Mouse (Mus musculus): ENCODE measurements around the gene Ppp1r12b.

Ppp1r12b gene

GRCm38 (mm10) chr1:134955637-134956176 is at the start of gene Ppp1r12b:
Ppp1r12b (minus strand) TSS chr1:134955942.
- DNase-seq (ENCODE audit: low read depth): peak; percentile 86

GRCm38 (mm10) chr1:135003346-135003745 is 47.6 kb upstream of the Ppp1r12b start:
- DNase-seq (ENCODE audit: low read depth): no peak

GRCm38 (mm10) chr1:135000527-135000926 is 44.8 kb upstream of the Ppp1r12b start:
- no peak for DNase-seq (ENCODE audit: low read depth)

GRCm38 (mm10) chr1:134998231-134998630 is 42.5 kb upstream of the Ppp1r12b start:
- DNase-seq (ENCODE audit: low read depth): no peak

DNA sequence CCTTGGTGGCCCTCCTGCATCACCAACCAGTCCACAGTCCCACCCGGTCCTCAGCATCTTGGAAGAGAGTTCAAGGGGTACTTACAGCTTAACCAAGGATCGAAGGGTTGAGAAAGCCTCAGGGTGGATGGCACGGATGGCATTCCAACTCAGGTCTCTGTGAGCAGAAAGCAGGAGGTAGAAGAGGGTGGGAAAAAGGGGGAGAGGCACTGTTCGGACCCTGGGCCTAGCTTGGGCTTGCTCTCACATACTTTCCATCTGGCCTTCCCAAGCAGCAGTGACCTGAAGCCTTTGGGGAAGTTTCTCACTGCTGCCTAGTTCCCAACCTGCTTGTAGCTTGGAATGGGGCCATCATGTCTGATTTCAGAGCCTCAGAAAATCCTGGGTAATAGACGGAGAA is 41.8 kb upstream of the Ppp1r12b start:
- no peak for DNase-seq (ENCODE audit: low read depth)

DNA sequence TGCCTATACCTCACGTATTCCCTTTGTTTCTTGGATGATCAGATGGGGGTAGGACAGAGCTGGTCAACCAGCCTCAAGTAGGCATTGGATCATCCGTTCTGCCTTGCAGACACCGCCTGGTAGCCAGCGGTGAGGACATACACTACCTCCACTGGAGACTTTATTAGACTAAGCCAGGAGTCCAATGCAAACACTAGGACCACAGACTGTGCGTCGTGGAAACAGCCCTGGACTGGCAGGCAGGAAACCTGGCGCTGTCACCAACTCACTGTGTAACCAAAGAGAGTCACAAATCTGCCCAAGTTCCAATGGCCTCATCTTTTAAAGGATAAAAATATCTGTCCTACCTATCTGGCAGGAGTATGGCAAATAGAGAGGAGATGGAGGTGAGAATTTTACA is 40.7 kb upstream of the Ppp1r12b start:
- DNase-seq (ENCODE audit: low read depth): no peak

- no peak for DNase-seq (ENCODE audit: low read depth)
These were observed 40.2 kb upstream of the Ppp1r12b start for GRCm38 (mm10) chr1:134995954-134996353.

DNA sequence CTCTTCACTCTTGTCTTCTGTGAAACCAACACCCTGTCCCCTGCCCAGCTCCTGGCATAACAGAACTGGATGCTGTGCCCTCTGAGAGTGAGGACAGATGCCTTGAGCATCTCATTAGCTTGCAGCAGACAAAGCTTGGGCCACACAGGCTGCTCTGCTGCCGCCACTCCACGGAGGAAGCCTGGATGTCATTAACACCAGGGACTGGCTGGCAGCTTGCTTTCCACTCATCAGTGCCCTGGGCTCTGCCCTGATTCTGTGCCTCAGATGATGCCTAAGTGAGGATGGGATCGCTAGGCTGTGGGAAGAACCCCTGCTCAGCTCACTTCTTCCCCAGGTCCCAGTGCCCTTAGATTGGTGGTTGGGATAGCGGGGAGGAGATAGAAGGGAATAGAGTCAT is 39.7 kb upstream of the Ppp1r12b start:
- DNase-seq (ENCODE audit: low read depth): no peak

DNA sequence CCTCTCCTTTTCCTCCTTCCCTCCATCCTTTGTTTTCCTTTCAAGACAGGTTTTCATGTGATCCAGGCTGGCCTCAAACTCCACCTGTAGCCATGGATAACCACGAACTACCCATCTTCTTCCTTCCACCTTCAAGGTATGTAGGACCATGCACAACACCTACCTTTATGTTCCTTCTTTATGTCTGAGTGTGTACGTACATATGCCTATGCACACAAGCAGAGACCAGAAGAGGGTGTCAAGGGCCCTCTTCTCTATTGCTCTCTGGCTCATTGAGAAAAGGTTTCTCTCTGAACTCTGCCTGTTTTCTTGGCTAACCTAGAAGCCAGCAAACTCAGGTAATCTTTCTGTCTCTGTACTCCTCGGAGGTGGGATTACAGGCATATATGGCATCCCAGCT is 39.0 kb upstream of the Ppp1r12b start:
- no peak for DNase-seq (ENCODE audit: low read depth)

DNA sequence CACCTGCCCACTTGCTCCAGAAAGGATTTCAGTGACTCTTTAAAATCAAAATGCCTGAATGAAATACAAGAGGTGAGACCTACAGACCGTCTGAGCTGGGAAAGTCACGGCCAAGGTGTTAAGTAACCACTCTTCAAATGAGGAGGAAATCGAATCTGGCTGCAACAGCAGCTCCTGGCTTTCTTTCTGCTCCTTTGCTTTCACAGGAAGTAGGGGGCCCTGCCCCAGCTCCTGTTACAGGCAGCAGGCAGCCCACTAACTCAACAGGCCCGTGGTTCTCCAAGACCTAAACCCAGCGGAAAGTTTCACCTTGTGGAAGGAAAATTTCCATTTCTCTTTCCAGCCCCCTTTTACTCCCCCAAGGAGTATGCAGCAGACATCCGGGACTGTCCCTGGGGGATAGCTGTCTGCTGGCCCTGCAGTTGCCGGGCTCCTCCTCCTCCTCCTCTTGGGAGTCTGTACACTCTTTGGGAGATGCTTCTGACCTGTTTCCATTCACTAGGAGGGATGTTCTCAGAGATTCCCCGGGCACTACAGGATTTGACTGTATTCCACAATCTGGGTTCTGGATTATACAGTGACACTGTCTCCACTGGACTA is 36.4 kb upstream of the Ppp1r12b start:
- DNase-seq (ENCODE audit: low read depth): no peak

DNA sequence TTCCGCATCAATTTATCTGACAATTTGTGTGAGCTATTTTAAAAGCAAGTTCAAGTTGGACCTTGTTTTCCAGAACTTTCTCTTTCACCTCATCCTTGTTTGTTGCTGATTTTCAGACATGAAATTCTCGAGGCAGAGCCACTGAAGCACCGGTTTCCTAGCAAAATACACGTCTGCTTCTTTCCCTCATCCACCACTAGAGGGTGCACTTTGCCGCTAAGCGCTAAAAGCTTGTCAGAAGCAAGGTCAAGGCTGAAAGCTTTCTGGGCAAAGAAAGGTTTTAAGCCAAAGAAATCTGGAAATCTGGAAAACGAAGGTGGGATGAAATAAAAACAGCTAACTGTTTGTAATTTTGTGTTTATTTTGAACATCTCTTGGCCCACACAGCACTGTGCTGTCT is 33.6 kb upstream of the Ppp1r12b start:
- DNase-seq (ENCODE audit: low read depth): peak; percentile 71

DNA sequence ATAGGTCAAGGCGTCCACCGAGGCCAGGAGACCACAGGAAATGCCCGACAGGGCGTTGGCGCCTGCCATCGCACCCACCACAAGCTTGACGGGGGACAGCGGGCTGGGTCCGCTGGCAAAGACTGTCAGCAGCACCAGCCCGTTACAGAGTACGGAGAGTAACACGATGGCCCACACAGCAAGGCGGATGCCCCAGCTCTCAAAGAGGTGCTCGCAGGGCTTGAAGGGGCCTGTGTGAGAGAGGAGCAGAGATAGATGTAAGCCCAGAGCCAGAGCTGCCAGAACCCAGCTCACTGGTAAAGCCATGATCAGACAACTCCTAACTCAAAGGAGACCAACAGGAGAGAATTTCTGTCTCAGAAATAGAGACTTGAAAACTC is 32.2 kb upstream of the Ppp1r12b start:
- DNase-seq (ENCODE audit: low read depth): no peak

DNA sequence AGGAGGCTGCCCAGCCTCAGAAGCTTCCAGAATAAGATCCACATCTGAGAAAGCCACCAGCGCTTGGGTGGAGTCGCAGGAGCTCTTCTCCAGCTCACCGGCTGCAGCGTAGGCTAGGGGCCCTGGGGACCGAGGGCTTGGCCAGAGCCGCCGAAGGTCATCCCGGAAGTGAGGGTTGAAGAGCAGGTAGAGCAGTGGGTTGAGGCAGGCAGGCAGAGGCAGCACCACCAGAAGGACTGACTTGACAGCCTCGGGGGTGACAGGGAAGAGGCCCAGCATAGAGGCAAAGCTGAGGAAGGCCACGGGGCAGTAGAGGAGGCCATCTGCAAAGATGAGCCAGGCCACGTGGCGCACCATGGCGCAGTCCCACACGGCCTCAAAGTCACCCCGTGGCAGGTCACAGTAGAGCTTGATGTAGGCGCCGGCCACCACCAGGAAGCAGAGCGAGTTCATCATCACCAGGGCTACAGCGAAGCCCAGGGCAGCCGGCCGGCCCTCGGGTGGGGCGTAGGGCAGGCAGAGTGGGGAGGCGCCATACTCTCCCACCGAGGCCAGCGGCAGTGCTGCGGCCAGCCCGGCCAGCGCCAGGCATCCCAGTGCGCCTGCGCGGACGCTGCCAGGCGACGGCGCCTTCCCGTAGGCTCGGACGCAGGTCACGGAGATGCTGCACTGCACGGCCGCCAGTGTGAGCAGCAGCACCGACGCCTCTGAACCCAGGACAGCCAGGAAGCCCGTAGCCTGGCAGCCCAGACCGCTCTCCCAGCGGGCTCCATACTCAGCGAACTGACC is 31.6 kb upstream of the Ppp1r12b start:
- no peak for DNase-seq (ENCODE audit: low read depth)

DNA sequence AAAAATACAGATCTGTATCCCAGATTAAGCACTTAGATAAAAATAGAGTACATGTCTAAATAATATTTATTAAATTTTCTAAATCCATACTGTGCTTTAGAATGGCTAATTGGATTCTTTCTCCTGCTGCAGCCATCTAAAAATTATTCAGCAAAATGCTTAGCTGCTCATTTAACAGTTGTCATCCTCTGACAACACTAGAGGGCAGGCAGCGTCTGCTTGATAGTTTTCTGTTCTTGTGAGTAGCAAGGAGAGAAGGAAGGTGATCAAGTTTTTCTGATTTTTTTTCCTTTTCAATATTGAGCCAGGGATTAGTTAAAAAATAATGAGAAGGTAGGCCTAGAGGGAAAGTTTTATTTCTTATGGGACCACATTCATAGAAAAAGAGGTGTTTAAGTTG is 17.2 kb upstream of the Ppp1r12b start:
- DNase-seq (ENCODE audit: low read depth): no peak

- DNase-seq (ENCODE audit: low read depth): no peak
These were observed 9.7 kb upstream of the Ppp1r12b start for GRCm38 (mm10) chr1:134965430-134965829.

DNA sequence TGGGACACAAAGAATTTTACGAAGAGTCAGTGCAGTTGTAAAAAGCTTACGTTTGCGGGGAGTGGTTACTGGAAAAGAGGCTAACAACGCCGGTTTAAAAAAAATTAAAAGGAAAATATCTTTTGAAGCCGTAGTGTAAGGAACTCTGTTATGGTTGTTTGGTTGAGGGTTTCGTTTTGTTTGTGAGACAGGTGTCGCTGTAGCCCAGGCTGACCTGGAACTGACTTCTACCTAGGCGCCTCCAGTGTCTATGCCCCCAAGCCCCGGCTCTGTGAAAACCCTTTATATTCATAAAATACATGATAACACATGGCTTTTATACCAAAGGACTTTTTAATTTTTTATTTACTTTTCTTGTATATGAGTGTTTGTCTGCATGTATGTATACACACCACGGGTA is 7.1 kb upstream of the Ppp1r12b start:
- no peak for DNase-seq (ENCODE audit: low read depth)

- peak; percentile 81 for DNase-seq (ENCODE audit: low read depth)
These were observed 6.5 kb upstream of the Ppp1r12b start, which contains the start of gene Ube2t for GRCm38 (mm10) chr1:134962053-134962803. Ube2t (plus strand) TSS chr1:134962565.

DNA sequence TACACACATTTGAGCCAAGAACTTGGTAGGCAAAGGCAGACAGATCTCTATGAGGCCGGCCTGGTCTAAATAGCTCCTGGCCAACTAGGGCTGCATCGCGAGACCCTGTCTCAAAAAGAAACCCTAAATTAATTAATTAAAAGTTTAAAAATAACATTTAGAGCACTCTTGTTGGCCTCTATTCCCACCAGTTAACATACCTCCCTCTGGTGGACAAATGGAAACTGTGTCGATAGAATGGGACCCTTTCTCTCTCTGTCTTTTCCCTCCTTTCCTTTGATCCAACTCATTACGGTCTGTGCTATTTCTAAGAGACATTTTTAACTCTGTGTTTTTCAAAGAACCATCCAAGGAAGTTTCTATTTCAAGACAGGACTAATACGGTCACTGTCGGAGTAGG is 4.9 kb upstream of the Ppp1r12b start:
- no peak for DNase-seq (ENCODE audit: low read depth)

GRCm38 (mm10) chr1:134955050-134955636 is 599 bp downstream of the Ppp1r12b start:
- DNase-seq (ENCODE audit: low read depth): no peak

DNA sequence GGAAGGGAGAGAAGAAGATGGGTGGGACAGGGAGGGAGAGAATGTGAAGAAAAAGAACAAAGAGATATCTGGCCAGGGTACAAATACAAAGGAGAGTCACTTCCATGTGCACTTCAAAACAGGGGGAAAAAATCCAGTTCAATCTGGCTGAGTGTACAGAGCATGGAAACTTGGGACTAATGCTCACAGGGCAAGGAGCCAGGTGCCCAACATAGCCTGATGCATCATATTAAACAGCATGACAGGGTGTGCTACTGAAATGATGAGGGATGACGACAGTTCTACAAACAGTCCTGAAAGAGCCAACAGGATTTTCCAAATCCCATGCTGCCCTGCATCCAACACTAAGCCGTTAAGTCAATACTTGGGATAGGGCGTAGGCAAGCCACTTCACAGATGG is 5.8 kb downstream of the Ppp1r12b start:
- no peak for DNase-seq (ENCODE audit: low read depth)

- no peak for DNase-seq (ENCODE audit: low read depth)
These were observed 8.2 kb downstream of the Ppp1r12b start for GRCm38 (mm10) chr1:134947590-134947989.

GRCm38 (mm10) chr1:134942898-134943297 is 12.8 kb downstream of the Ppp1r12b start:
- no peak for DNase-seq (ENCODE audit: low read depth)
